Mouse (Mus musculus) adrenal gland, postnatal 36 days (tissue): ENCODE results near the gene Cym. TPM values are rescaled to one million over a fixed set of nuclear protein-coding genes. Genes with fewer than 3 reads are reported as not detected.

Experiments used
- DNase-seq, 2 experiments: peaks; one replicate each; pipeline ENCODE4 v3.0.0; 2021; ENCODE audit warnings: mixed read lengths in 1 of 2
- total RNA-seq, 2 experiments: library from RNA; stranded (reverse); gene quantifications; 2 replicates each; pipeline ENCODE4 v1.2.3; 2021

The Cym gene
- total RNA-seq, 2 experiments from 2014 or later, result 0.23 to 0.66 TPM

DNA sequence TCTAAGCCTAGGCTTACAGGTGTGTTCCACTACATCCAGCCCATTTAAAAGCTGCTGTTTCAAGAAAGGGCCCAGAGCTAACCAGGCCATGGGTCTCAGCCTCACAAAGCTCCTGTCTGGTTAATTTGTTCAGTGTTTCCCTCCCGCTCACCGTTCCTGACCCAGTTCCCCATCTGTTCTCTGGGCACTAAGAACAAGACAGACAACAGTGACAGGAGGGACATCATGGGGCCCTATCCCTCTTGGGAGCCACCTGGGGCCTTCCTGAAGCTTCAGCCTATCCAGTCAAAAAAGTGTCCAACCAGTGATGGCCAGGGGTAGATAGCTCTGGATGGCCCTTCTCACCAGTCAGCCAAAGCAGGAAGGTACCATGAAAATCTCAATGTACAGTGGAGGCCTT, 58.8 kb downstream of the Cym start:
- DNase-seq, result no peak

Other genes with a start within 250 kb of the Cym start
- under 1 TPM; 0.56 to 0.72 TPM for gene Kcna3, start 185.6 kb downstream of the Cym start, total RNA-seq
- gene Kcna2, start 120.6 kb downstream of the Cym start, total RNA-seq, result 1 to 10 TPM in 1 of 2 experiments, under 1 TPM in 1; 0.99 to 1.2 TPM
- not detected for gene Kcna10, start 38.7 kb downstream of the Cym start, total RNA-seq
- not detected for gene A630076J17Rik, start 8.9 kb upstream of the Cym start, total RNA-seq
- 1 to 10 TPM; 1.1 to 1.7 TPM for gene Prok1, start 18.0 kb upstream of the Cym start, total RNA-seq
- gene Lamtor5, start 57.1 kb upstream of the Cym start, total RNA-seq, result 10 to 100 TPM; 83.2 to 87.6 TPM
- gene Slc16a4, start 69.5 kb upstream of the Cym start, total RNA-seq, result under 1 TPM; 0.23 to 0.63 TPM
- gene Rbm15, start 111.9 kb upstream of the Cym start, total RNA-seq, result 10 to 100 TPM; 36.5 to 40.8 TPM
- gene Kcnc4, start 237.8 kb upstream of the Cym start, total RNA-seq, result 10 to 100 TPM in 1 of 2 experiments, 1 to 10 TPM in 1; 5.1 to 10.5 TPM